Mouse (Mus musculus) heart, embryonic 12.5 days (tissue): ENCODE results near the gene Adss. TPM values are rescaled to one million over a fixed set of nuclear protein-coding genes. Genes with fewer than 3 reads are reported as not detected.

Experiments
- ATAC-seq: fragments of 200-750 bp; cut with Nextera tagmentation; 2 replicates; pipeline ENCODE4 v1.8.0; 2017; ENCODE audit warnings: moderate TSS enrichment, moderate library complexity; ENCODE audit not compliant: insufficient number of reproducible peaks, low FRiP score
- H3K27ac ChIP-seq: fragments of 300-500 bp; sonication (generic); 2 replicates; pipeline ENCODE4 v1.5.1; 2016; ENCODE audit warnings: mild to moderate bottlenecking, moderate library complexity; ENCODE audit not compliant: poor library complexity, severe bottlenecking
- H3K27me3 ChIP-seq: fragments of 300-500 bp; sonication (generic); replicated peaks from 2 replicates; pipeline ENCODE4 v1.6.1; 2016; ENCODE audit warnings: mild to moderate bottlenecking, moderate library complexity
- H3K36me3 ChIP-seq: fragments of 300-500 bp; sonication (generic); 2 replicates; pipeline ENCODE4 v1.6.1; 2016; ENCODE audit warnings: mild to moderate bottlenecking, moderate library complexity
- H3K4me1 ChIP-seq: fragments of 300-500 bp; sonication (generic); replicated peaks from 2 replicates; pipeline ENCODE4 v1.6.1; 2016; ENCODE audit warnings: mild to moderate bottlenecking
- H3K4me2 ChIP-seq: fragments of 300-500 bp; sonication (generic); 2 replicates; pipeline ENCODE4 v1.6.1; 2016; ENCODE audit warnings: mild to moderate bottlenecking, moderate library complexity
- H3K4me3 ChIP-seq: fragments of 300-500 bp; sonication (generic); 2 replicates; pipeline ENCODE4 v1.5.1; 2016; ENCODE audit warnings: mild to moderate bottlenecking
- H3K9ac ChIP-seq: fragments of 300-500 bp; sonication (generic); 2 replicates; pipeline ENCODE4 v1.6.1; 2016; ENCODE audit warnings: mild to moderate bottlenecking, moderate library complexity
- H3K9me3 ChIP-seq: fragments of 300-500 bp; sonication (generic); replicated peaks from 2 replicates; pipeline ENCODE4 v1.6.1; 2016; ENCODE audit warnings: mild to moderate bottlenecking, moderate library complexity
- WGBS: fragments of 180-500 bp; shearing (Covaris S2); methylation state at CpG from one replicate; pipeline ENCODE4 v1.1.7; 2016; 5-methylcytosine and 5-hydroxymethylcytosine counted together
- polyA plus RNA-seq: library from polyadenylated mRNA; unstranded; fragments of >200 nt; fragmentation: Nextera tagmentation; extraction: Ambion mirVana; gene quantifications from 2 replicates; pipeline ENCODE4 v1.2.1, GENCODE M21; 2016

Gene Adss
- polyA plus RNA-seq, 1 experiment from 2014 or later, result 30.8 TPM

DNA sequence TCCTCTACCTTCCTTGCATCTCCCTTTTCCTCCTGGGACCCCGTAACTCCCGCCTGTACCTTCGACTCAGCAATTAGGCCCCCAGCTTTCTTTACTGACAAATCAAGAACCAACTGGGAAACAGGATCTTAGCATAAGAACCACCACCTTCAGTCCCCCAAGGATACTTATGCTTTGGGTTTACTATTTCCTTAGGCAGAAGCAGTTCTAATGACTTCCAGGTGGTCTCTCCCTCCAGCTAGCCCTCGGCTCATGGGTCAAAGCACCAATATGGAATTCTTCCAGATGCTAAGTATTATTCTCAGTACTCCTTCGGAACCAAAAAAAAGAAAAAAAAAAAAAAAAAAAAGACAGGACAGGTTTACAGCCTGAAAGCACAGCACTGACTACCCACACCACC is 39.1 kb downstream of the Adss start:
- H3K27ac ChIP-seq, result no peak overlapping the region
- no peak overlapping the region for H3K9ac ChIP-seq
- H3K36me3 ChIP-seq, result peaks cover 8% of the 10 kb centered on the region; the same call in 1 of the 2 replicates
- 91% methylated on average over 5 of the region's 5 CpGs for WGBS
- no peak for ATAC-seq
- no peak overlapping the region for H3K4me2 ChIP-seq
- no peaks in the 10 kb centered on the region for H3K4me1 ChIP-seq
- no peaks in the 10 kb centered on the region for H3K27me3 ChIP-seq
- no peaks in the 10 kb centered on the region for H3K9me3 ChIP-seq
- no peak overlapping the region for H3K4me3 ChIP-seq

DNA sequence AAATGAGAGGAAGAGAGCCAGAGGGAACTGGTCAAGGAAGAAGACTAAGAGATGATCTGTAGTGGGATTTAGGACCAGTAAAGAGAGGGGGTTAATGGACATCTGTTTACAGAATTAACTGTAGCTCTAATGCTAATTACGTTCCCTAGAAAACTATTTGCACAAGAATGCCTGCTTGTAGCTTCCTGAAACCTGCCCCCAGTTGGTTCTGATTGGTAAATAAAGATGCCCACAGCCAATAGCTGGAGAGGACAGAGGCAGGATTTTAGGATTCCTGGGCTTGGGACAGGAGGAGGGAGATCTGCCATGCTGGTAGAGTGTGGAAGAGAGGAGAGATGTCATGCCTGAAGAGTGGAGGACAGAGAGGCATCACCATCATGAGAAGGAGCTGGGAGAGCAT is 42.8 kb downstream of the Adss start:
- WGBS, result 58% methylated on average over 1 of the region's 1 CpGs

DNA sequence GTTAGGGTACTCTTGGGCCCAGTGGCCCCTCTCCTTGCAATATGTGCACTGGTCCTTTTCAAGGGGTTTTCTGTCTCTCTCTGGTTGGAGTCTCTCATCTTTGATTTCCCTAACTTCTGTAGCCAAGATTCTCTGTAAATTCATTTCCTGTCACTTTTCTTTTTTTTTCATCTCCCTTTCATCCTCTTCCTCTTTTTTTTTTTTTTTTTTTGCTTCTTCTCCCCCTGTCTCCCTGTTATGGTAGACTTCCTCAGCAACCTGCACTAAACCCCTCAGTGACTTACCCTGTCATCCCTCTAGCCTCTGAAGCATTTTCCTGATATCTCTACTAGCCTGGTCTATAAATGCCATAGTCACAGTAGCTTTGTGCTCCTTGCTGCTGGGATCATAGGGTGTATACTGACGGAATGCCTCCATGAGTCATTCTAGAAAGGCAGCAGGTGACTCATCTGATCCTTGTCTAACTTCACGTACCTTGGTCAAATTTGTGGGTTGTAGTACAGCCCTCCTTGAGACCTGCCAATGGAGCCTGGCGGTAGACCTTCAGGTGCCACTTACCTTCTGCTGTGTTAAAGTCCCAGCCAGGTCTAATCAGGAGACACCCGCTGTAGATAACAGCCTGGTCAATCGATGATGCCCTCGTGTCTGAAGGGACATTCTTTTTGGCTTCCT is 48.3 kb downstream of the Adss start:
- H3K4me1 ChIP-seq, result no peaks in the 10 kb centered on the region
- no peaks in the 10 kb centered on the region for H3K27me3 ChIP-seq
- no peak overlapping the region for H3K9ac ChIP-seq
- H3K36me3 ChIP-seq, result peaks cover 7% of the 10 kb centered on the region
- 91% methylated on average over 6 of the region's 6 CpGs for whole genome bisulfite sequencing
- no peak overlapping the region for H3K27ac ChIP-seq
- H3K9me3 ChIP-seq, result peaks cover 19% of the 10 kb centered on the region
- ATAC-seq, result no peak
- no peak overlapping the region for H3K4me2 ChIP-seq
- H3K4me3 ChIP-seq, result no peak overlapping the region

More for the DNA sequence above, 42.8 kb downstream of the Adss start:
- Histone ChIP-seq H3K9ac (no peak overlapping the region), H3K4me2 (no peak overlapping the region), H3K9me3 (peaks cover 19% of the 10 kb centered on the region), H3K27me3 (no peaks in the 10 kb centered on the region), H3K4me3 (no peak overlapping the region), H3K4me1 (no peaks in the 10 kb centered on the region), H3K36me3 (peaks cover 7% of the 10 kb centered on the region), H3K27ac (no peak overlapping the region)
- ATAC-seq, result no peak

DNA sequence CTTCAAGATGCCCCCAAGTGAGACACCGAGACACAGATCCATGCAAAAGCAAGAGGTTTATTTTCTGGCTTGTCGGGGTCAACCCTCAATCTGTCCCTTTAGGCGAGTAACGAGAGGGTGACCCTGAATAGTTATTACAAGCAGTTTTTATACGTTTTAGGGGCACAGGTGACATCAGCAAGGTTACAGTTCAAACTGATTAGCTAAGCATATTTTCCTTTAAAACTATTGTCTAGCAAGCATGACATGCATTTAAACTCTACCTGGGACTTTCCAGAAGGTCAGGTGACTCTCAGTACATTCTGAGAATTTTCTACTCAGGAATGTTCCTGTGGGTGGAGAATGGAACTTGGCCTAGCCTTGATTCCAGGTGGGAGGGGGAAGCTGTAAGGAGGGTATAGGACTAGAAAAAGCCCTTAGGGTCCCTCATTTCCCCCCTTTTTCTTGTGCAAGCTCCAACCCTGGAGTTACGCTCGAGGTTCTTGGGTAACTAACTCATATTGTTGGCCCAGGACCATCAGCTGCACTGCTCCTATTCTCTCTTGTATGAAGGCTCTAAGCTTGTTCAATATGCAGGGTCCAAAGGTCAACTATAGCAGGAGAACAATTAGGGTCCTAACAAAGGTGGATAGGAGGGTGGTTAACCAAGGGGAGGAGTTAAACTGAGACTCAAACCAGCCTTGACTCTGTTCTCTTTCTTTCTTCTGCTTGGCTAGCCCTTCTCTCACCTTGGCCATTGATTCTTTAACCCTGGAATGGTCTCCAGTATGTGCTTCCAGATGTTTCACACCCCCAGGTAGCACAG is 51.6 kb downstream of the Adss start:
- 80% methylated on average over 7 of the region's 7 CpGs for WGBS
- ATAC-seq, result no peak
- Histone ChIP-seq H3K36me3 (no peaks in the 10 kb centered on the region), H3K4me3 (no peak overlapping the region), H3K27ac (no peak overlapping the region), H3K9ac (no peak overlapping the region), H3K27me3 (no peaks in the 10 kb centered on the region), H3K4me1 (no peaks in the 10 kb centered on the region), H3K4me2 (no peak overlapping the region), H3K9me3 (peaks cover 5% of the 10 kb centered on the region; the same call in 1 of the 2 replicates)

DNA sequence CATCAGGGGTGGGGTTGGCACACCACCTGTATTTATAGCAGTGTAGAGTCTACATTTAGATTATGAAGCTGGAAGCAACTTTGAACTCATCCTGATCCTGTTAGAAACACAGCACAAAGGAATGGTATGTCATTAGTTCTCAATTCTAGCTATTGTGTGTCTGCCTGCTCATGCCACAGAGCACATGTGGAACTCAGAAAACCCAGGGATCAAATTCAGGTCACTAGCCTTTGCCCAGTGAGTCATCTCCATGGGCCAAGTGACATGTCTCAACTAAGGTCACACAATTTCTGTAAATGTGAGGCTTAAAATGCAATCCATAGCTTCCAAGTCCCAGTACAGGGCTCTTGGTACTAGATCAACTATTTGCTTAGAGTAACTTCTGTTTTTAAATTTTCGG is 54.2 kb downstream of the Adss start:
- H3K27me3 ChIP-seq, result no peaks in the 10 kb centered on the region
- H3K27ac ChIP-seq, result no peak overlapping the region
- WGBS, result 82% methylated on average over 1 of the region's 1 CpGs
- no peaks in the 10 kb centered on the region; the same call in 1 of the 2 replicates for H3K9me3 ChIP-seq
- no peak for ATAC-seq
- H3K4me3 ChIP-seq, result no peak overlapping the region
- no peak overlapping the region for H3K4me2 ChIP-seq
- H3K36me3 ChIP-seq, result no peaks in the 10 kb centered on the region
- no peaks in the 10 kb centered on the region for H3K4me1 ChIP-seq
- H3K9ac ChIP-seq, result no peak overlapping the region

DNA sequence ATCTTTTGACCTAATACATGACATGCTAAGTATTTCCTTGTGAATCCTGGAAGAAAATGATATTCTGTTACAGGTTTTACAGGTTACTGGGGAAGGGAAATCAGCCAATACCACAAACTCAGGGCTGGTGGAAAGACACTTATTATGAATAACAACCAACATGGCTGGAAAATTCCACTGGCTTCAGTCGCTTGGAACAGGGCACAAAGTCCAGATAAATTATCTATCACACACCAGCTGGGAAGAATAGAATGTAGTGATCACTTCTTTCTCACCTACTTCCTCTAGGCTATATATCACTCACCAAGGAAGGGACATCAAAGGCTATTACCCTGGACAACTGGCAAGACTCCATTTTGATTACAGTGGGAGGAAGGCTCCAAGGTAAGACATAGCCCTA is 55.6 kb downstream of the Adss start:
- no peak overlapping the region for H3K4me3 ChIP-seq
- WGBS, result 60% methylated on average over 1 of the region's 1 CpGs
- no peaks in the 10 kb centered on the region for H3K4me1 ChIP-seq
- H3K27me3 ChIP-seq, result no peaks in the 10 kb centered on the region
- no peak overlapping the region for H3K4me2 ChIP-seq
- H3K9ac ChIP-seq, result no peak overlapping the region
- H3K9me3 ChIP-seq, result no peaks in the 10 kb centered on the region
- no peak overlapping the region for H3K27ac ChIP-seq
- no peak for ATAC-seq
- H3K36me3 ChIP-seq, result no peaks in the 10 kb centered on the region

DNA sequence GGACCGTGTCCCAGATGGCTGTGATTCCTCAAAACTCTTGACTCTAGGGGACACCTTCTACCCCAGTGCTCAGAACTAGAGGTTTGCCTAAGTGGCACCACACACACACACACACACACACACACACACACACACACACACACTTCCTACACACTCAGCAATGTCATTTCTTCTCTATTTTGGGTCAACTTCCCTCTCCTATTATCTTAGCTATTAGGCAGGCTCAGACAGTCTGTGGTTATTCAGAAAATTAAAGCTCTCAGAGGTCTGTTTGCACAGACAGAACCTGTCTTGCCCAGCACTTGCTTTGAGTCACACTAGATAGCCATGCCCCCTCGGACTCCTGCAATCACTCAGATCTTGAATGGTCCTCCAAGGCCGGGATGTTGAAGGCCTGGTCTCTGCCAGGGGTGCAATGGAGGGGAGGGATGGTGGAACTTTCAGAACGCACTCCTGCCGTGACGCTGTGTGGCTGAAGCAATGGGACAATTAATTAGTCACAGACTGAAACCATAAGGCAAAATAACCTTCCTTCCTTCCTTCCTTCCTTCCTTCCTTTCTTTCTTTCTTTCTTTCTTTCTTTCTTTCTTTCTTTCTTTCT is 58.7 kb downstream of the Adss start:
- ATAC-seq, result no peak
- WGBS, result 45% methylated on average over 6 of the region's 6 CpGs
- Histone ChIP-seq H3K27ac (no peak overlapping the region), H3K36me3 (no peaks in the 10 kb centered on the region), H3K4me2 (no peak overlapping the region), H3K4me3 (no peak overlapping the region), H3K27me3 (no peaks in the 10 kb centered on the region), H3K9ac (no peak overlapping the region), H3K4me1 (no peaks in the 10 kb centered on the region), H3K9me3 (no peaks in the 10 kb centered on the region)

DNA sequence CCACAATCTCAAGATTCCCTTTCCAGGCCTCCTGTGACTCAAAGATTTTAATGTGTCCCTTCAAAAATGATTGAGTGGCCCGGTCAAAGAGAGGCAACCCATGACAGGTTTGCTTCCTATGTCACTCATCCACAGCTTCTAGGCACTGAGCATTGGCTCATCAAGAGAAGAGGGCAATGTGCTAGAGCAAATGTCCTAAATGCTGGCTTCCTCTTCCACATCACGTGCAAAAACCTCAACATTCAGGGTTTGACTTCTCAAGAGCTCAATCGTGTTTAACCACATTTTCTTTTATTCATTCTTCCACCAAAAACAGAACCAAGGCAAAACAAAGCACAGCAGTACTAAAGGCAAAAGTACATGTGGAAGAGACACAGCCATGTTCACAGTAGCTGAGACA is 64.3 kb downstream of the Adss start:
- H3K36me3 ChIP-seq, result no peaks in the 10 kb centered on the region
- ATAC-seq, result no peak
- peaks cover 11% of the 10 kb centered on the region for H3K9me3 ChIP-seq
- H3K27me3 ChIP-seq, result no peaks in the 10 kb centered on the region
- WGBS, result 75% methylated on average over 3 of the region's 3 CpGs
- H3K4me1 ChIP-seq, result 0 out of 2 replicates have a peak, but pooled peaks cover 4% of the 10 kb centered on the region
- H3K9ac ChIP-seq, result no peak overlapping the region
- no peak overlapping the region for H3K4me3 ChIP-seq
- H3K4me2 ChIP-seq, result no peak overlapping the region
- H3K27ac ChIP-seq, result no peak overlapping the region

DNA sequence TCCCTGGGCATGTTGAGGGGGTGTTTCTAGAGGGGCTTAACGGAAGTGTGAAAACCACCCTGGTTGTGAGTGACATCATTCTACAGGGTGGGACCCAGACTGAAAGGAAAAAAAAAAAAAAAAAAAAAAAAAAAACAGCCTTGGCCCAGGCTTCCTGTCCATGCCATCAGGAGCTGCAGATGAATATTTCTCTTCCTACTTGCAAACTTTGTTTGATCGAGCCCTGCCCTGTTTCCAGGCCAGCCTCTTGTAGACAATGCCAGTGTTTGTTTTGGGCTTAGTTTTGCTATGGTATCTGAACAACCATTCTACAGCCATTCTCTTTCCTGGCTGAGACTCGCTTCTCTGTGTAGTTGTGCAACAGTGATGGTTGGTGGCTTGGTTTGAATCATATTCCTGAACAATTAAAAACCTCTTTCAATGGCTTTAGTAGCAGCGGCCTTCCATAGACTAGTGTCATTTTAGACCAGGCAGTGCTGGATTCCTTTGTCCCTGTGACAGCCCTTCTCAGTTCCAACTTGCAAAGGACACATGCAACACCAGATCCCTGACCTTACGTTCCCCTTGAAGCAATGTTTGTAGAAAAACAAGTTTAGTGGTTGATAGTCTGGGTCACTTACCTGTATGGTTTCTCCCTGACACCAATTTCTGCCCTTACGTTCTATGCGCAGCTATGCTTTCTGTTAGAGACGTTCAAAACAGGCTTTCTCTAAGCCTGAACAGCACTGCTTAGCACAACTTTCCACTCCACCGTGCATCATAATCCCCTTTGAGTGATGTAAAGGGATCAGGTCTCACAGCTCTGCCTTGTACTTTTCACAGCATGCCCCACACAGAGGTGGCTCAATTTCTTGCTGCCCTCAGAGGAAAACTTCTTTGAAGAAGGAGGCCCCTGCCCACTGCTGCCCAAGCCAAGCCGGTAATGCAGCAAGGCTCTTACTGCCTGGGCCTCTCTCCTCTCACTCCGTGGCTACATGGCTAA is 67.0 kb downstream of the Adss start, which contains the start of gene 1700016C15Rik:
Gene 1700016C15Rik (plus strand): TSS at position 772 of the 982 bp plus-strand sequence.
- H3K4me3 ChIP-seq, result no peak within 1 kb of the TSS
- no peak within 1 kb of the TSS for H3K27ac ChIP-seq
- H3K9ac ChIP-seq, result no peak within 1 kb of the TSS
- ATAC-seq, result no peak
- 71% methylated on average over 11 of the region's 11 CpGs for WGBS
- no peak within 1 kb of the TSS for H3K4me2 ChIP-seq
- no peaks in the 10 kb centered on the region for H3K36me3 ChIP-seq
- no peaks in the 10 kb centered on the region for H3K27me3 ChIP-seq
- peaks cover 11% of the 10 kb centered on the region for H3K9me3 ChIP-seq
- peaks cover 4% of the 10 kb centered on the region; the same call in 1 of the 2 replicates for H3K4me1 ChIP-seq

DNA sequence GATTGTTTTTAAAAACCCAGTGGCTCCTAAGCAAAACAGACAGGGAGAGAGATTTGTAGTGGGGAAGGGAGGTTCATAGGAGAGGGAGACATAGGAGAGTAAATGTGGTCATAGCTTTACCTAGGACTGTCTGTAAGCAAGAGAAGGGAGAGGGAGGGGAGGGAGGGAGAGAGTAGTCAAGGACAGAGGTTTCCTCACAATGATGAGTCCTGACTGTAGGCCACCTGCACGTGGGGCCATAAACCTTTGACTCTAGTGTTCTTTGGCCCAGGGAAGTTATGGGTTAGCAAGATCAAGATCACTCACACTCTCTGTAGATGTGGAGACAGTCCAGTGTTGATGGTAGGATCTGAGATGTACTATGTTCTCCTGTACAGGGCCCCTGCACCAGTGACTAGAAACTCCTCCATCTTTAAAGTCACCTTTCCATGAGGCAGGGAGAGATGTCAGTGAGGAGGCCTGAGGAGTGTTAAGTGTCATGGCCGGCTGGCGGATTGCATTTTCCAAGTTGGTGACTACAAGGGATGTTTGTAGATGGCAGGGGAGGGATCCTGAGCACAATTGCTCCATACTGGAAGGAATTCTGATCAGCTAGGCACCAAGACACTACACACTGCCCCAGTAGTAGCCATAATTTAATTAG is 68.3 kb downstream of the Adss start:
- Histone ChIP-seq H3K4me1 (peaks cover 4% of the 10 kb centered on the region; the same call in 1 of the 2 replicates), H3K9me3 (peaks cover 11% of the 10 kb centered on the region), H3K9ac (no peak overlapping the region), H3K4me3 (no peak overlapping the region), H3K4me2 (no peak overlapping the region), H3K27ac (no peak overlapping the region), H3K36me3 (no peaks in the 10 kb centered on the region), H3K27me3 (no peaks in the 10 kb centered on the region)
- 79% methylated on average over 3 of the region's 3 CpGs for WGBS
- ATAC-seq, result no peak
